Mouse (Mus musculus): ENCODE measurements around the gene 9430097D07Rik. TPM values are rescaled to one million over a fixed set of nuclear protein-coding genes. Genes with fewer than 3 reads are reported as not detected.

Gene 9430097D07Rik
- polyA plus RNA-seq, 1 experiment from 2014 or later, result 0.09 TPM

DNA sequence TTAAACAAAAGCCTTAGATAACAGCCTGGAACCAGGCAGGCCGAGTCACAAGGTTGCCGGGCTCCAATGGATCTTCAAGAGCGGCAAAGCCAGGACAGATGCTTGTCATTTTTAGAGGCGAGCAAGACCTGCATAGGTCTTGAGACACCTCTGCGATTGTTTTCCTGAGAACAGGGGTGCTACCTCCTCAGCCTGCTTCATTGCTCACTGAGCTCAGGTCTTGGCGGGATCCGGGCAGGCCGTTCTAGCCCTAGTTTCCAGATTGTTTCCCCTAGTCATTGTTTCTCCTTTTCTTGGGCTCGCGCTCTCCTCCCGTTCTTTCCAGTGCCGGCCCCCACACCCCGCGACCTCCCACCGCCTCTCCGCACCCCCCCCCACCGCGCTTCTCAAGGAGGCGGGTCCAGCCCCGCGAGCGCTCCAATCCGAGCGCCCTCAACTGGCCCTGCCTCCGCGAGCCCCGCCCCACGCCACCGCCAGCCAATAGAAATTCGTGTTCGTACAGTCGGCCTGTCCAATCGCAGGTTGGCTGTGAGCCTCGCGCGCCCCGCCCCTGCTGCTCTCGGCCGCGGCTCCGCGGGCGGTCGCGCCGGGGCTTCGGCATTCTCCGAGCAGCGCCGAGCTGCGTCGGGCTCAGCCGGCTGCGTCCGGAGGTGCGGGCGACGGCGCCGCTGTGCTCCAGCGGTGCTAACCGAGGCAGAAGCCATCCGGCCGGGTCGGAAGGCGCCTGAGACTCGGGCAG is 40.6 kb downstream of the 9430097D07Rik start, which contains the start of gene Fam102a:
Gene Fam102a, plus strand, starts transcription at position 600 of the 739 bp plus-strand sequence.
- peak; percentile 100 for DNase-seq (ENCODE audit: low spot score)
- peak within 1 kb of the TSS; percentile 89 for H3K27ac ChIP-seq
- under 1% methylated on average over 67 of the region's 67 CpGs for WGBS
- peaks cover 59% of the 10 kb centered on the region for H3K4me1 ChIP-seq
- H3K36me3 ChIP-seq, result no peaks in the 10 kb centered on the region
- H3K9me3 ChIP-seq, result no peaks in the 10 kb centered on the region
- peak within 1 kb of the TSS; percentile 88 for H3K4me3 ChIP-seq
- H3K27me3 ChIP-seq (ENCODE audit: insufficient read depth, poor library complexity, severe bottlenecking), result no peaks in the 10 kb centered on the region

DNA sequence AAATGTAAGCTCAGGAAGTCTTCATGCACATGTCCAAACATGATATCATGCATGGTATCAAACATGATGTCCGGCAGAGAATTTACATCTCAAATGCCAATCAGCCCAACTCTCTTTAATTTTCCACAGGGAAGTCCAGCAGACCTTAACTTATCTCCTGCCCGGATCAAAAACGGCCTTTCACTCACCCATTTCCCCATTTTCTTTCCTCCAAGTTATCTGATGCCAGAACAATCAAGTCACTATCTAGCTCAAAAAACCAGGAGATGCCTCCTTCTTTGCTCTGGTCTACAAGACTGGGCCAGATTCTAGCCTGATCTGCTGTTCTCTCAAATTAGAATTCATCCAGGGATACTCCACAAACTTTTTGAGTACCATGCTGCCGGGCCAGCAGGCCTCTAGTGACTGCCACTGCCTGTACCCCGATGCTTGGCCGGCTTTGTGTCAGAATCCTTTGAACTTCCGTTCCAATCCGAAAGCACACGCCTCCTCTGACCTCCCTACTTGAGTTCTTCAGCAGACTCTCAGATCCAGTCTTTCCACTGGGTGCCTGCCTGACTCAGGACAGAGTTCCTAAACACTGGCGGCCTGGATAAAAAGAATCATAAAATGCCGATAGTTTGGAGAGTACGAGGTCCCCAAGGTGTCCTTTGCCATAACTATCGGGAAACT is 41.3 kb downstream of the 9430097D07Rik start:
- peak overlapping the region; percentile 88 for H3K4me3 ChIP-seq
- peaks cover 52% of the 10 kb centered on the region for H3K4me1 ChIP-seq
- 8% methylated on average over 13 of the region's 13 CpGs for WGBS
- H3K9me3 ChIP-seq, result no peaks in the 10 kb centered on the region
- DNase-seq (ENCODE audit: low spot score), result peak; percentile 83
- no peaks in the 10 kb centered on the region for H3K36me3 ChIP-seq
- no peaks in the 10 kb centered on the region for H3K27me3 ChIP-seq (ENCODE audit: insufficient read depth, poor library complexity, severe bottlenecking)
- peak overlapping the region; percentile 89 for H3K27ac ChIP-seq

DNA sequence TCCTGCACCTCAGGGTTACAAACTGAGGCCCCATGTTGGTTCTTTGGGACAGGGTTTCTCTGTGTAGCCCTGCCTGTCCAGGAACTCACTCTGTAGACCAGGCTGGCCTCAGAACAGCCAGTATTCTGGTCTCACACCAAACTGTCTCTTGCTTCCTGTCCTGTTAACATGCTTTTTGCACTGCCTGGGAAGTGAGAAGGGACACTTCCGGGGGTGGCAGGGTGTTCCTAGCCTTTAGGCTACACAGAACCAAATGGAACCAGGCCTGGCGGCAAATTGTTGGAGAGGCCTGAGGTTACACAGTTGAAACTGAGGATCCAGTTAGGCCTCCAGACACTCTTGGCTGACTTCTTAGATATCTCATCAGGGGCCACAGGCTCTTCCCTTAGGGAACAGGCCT is 42.3 kb downstream of the 9430097D07Rik start:
- H3K27ac ChIP-seq, result peak overlapping the region; percentile 17; the same call in 1 of the 2 replicates
- H3K27me3 ChIP-seq (ENCODE audit: insufficient read depth, poor library complexity, severe bottlenecking), result no peaks in the 10 kb centered on the region
- WGBS, result 84% methylated on average over 2 of the region's 2 CpGs
- H3K36me3 ChIP-seq, result no peaks in the 10 kb centered on the region
- H3K4me3 ChIP-seq, result 0 out of 2 replicates have a peak overlapping the region, but pooled peaks have one; percentile 8
- no peak for DNase-seq (ENCODE audit: low spot score)
- no peaks in the 10 kb centered on the region for H3K9me3 ChIP-seq
- H3K4me1 ChIP-seq, result peaks cover 47% of the 10 kb centered on the region

- H3K9me3 ChIP-seq, result no peaks in the 10 kb centered on the region
- no peak overlapping the region for H3K4me3 ChIP-seq
- H3K27ac ChIP-seq, result no peak overlapping the region
- H3K36me3 ChIP-seq, result no peaks in the 10 kb centered on the region
- WGBS, result 77% methylated on average over 2 of the region's 2 CpGs
- 0 out of 2 replicates have a peak, but pooled peaks cover 5% of the 10 kb centered on the region for H3K27me3 ChIP-seq (ENCODE audit: insufficient read depth, poor library complexity, severe bottlenecking)
- DNase-seq (ENCODE audit: low spot score), result no peak
- H3K4me1 ChIP-seq, result peaks cover 32% of the 10 kb centered on the region
These were observed 45.0 kb downstream of the 9430097D07Rik start for GRCm38 (mm10) chr2:32530479-32530878.

DNA sequence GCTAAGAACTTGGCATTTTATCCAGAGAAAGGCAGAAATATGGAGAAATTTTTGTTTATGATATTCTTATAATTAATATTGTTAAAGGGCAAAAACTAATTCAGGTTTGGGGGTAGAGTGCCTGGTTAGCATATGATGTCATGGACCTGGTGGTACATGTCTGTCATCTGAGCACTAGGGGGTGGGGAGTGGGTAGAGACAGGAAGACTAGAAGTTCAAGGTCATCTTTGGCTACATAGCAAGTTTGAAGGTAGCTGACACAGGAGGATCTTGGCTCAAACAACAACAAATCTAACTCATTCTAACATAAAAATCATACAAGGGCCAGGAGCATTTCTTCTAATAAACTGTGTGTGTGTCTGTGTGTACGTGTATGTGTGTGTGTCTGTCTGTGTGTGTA is 47.2 kb downstream of the 9430097D07Rik start:
- peaks cover 16% of the 10 kb centered on the region; the same call in 1 of the 2 replicates for H3K4me1 ChIP-seq
- H3K27me3 ChIP-seq (ENCODE audit: insufficient read depth, poor library complexity, severe bottlenecking), result 0 out of 2 replicates have a peak, but pooled peaks cover 5% of the 10 kb centered on the region
- H3K4me3 ChIP-seq, result no peak overlapping the region
- no peak for DNase-seq (ENCODE audit: low spot score)
- H3K9me3 ChIP-seq, result no peaks in the 10 kb centered on the region
- H3K27ac ChIP-seq, result no peak overlapping the region
- H3K36me3 ChIP-seq, result no peaks in the 10 kb centered on the region
- 79% methylated on average over 1 of the region's 1 CpGs for WGBS

DNA sequence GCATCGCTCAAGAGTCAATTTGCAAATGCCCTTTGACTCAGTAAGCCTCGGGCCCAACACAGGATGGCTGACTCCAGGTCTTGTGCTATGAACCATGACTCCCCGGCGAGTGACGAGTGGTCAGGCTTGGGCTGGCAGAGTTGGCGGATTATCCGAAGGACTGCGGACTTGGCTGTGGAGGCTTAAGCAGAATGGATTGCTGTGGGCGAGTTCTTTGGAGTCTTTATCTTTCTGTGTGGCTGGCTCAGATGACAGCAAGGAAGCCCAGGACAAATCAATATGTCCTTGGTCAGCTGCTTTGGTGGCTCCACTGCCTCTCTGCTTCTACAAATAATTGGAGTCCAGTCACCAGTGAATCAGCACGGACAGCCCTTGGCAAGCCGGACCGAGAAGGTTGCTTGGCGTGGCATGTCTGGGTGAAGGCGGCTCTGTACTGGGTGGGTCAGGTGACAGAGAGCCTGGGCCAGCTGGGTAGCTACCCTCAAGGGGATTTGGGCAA is 48.0 kb downstream of the 9430097D07Rik start:
- H3K9me3 ChIP-seq, result no peaks in the 10 kb centered on the region
- H3K4me3 ChIP-seq, result no peak overlapping the region
- H3K4me1 ChIP-seq, result peaks cover 17% of the 10 kb centered on the region
- DNase-seq (ENCODE audit: low spot score), result no peak
- no peak overlapping the region for H3K27ac ChIP-seq
- H3K27me3 ChIP-seq (ENCODE audit: insufficient read depth, poor library complexity, severe bottlenecking), result 0 out of 2 replicates have a peak, but pooled peaks cover 5% of the 10 kb centered on the region
- no peaks in the 10 kb centered on the region for H3K36me3 ChIP-seq
- WGBS, result 81% methylated on average over 14 of the region's 14 CpGs

DNA sequence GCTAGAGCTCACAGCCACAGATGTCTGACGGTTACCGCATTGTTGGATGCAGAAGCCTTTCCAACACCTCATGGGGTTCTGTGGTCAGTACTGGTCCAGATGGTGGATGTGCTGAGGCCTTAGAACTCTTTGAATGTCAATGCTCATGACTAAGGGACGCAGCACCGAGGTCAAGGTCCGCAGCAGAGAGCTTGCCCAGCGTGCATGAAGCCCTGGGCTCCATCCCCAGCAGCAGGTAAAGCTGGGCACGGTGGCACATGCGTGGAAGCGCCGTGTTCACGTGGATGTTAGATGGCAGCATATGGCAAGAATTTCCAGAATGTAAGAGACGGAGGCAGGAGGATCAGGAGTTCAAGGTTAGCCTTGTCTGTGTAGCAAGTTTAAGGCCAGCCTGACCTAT is 49.7 kb downstream of the 9430097D07Rik start:
- no peak for DNase-seq (ENCODE audit: low spot score)
- peaks cover 22% of the 10 kb centered on the region for H3K4me1 ChIP-seq
- 86% methylated on average over 12 of the region's 12 CpGs for WGBS
- H3K27ac ChIP-seq, result no peak overlapping the region
- H3K27me3 ChIP-seq (ENCODE audit: insufficient read depth, poor library complexity, severe bottlenecking), result 0 out of 2 replicates have a peak, but pooled peaks cover 5% of the 10 kb centered on the region
- H3K36me3 ChIP-seq, result no peaks in the 10 kb centered on the region
- H3K4me3 ChIP-seq, result no peak overlapping the region
- H3K9me3 ChIP-seq, result no peaks in the 10 kb centered on the region

DNA sequence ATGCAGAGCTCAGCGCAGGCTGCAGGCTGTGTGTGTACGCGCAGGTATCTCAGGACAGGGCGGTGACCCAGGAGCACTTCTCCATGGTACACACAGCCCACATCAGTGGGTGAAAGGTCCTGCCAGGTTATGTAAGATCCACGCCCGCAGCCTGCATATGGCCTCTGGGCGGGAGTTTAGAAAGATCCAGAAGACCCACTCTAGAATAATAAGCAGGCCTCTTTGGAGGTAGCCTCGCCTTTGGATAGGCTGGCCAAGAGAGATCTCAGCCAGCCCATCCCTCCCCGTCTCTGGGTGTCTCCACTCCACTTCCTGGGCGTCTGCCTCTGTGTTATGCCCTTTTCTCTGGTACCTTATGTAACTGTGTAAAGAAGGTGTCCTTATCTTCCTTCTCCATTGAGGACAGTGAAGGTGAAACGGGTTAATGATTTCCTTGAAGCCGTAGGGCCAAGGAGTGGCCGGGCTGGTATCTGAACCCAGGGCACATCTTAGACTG is 50.9 kb downstream of the 9430097D07Rik start:
- DNase-seq (ENCODE audit: low spot score), result no peak
- no peak overlapping the region for H3K4me3 ChIP-seq
- H3K27ac ChIP-seq, result no peak overlapping the region
- 0 out of 2 replicates have a peak, but pooled peaks cover 5% of the 10 kb centered on the region for H3K27me3 ChIP-seq (ENCODE audit: insufficient read depth, poor library complexity, severe bottlenecking)
- WGBS, result 86% methylated on average over 13 of the region's 13 CpGs
- H3K36me3 ChIP-seq, result no peaks in the 10 kb centered on the region
- no peaks in the 10 kb centered on the region for H3K9me3 ChIP-seq
- H3K4me1 ChIP-seq, result peaks cover 22% of the 10 kb centered on the region

Other genes starting within 250 kb of the 9430097D07Rik start
- 41.0 and 48.0 TPM in 2 replicates for gene Ciz1, start 223.4 kb downstream of the 9430097D07Rik start, polyA plus RNA-seq (2016; fragmentation: Nextera tagmentation; extraction: Ambion mirVana)
- gene Dnm1, start 222.3 kb downstream of the 9430097D07Rik start, polyA plus RNA-seq (2016; fragmentation: Nextera tagmentation; extraction: Ambion mirVana), result 4.3 and 9.4 TPM in 2 replicates
- gene 1110008P14Rik, start 193.7 kb downstream of the 9430097D07Rik start, polyA plus RNA-seq (2016; fragmentation: Nextera tagmentation; extraction: Ambion mirVana), result 41.2 and 50.5 TPM in 2 replicates
- gene Lcn2, start 187.4 kb downstream of the 9430097D07Rik start, polyA plus RNA-seq (2016; fragmentation: Nextera tagmentation; extraction: Ambion mirVana), result not detected in 2 replicates
- gene Ptges2, start 179.8 kb downstream of the 9430097D07Rik start, polyA plus RNA-seq (2016; fragmentation: Nextera tagmentation; extraction: Ambion mirVana), result 34.4 and 46.6 TPM in 2 replicates
- 5.4 and 5.5 TPM in 2 replicates for gene Naif1, start 125.2 kb downstream of the 9430097D07Rik start, polyA plus RNA-seq (2016; fragmentation: Nextera tagmentation; extraction: Ambion mirVana)
- gene Slc25a25, start 124.2 kb downstream of the 9430097D07Rik start, polyA plus RNA-seq (2016; fragmentation: Nextera tagmentation; extraction: Ambion mirVana), result 17.0 and 17.3 TPM in 2 replicates
- gene Fam102a, start 40.4 kb downstream of the 9430097D07Rik start, polyA plus RNA-seq (2016; fragmentation: Nextera tagmentation; extraction: Ambion mirVana), result 5.9 and 8.3 TPM in 2 replicates
- 87.4 and 92.5 TPM in 2 replicates for gene Dpm2, start 4.8 kb downstream of the 9430097D07Rik start, polyA plus RNA-seq (2016; fragmentation: Nextera tagmentation; extraction: Ambion mirVana)
- 0.43 and 1.1 TPM in 2 replicates for gene Pip5kl1, start 887 bp downstream of the 9430097D07Rik start, polyA plus RNA-seq (2016; fragmentation: Nextera tagmentation; extraction: Ambion mirVana)
- gene St6galnac4, start 11.4 kb upstream of the 9430097D07Rik start, polyA plus RNA-seq (2016; fragmentation: Nextera tagmentation; extraction: Ambion mirVana), result 39.8 and 49.0 TPM in 2 replicates
- 25.1 and 28.4 TPM in 2 replicates for gene St6galnac6, start 24.0 kb upstream of the 9430097D07Rik start, polyA plus RNA-seq (2016; fragmentation: Nextera tagmentation; extraction: Ambion mirVana)
- 179 and 305 TPM in 2 replicates for gene Ak1, start 46.1 kb upstream of the 9430097D07Rik start, polyA plus RNA-seq (2016; fragmentation: Nextera tagmentation; extraction: Ambion mirVana)
- gene Eng, start 70.9 kb upstream of the 9430097D07Rik start, polyA plus RNA-seq (2016; fragmentation: Nextera tagmentation; extraction: Ambion mirVana), result 87.1 and 149 TPM in 2 replicates
- gene Fpgs, start 128.5 kb upstream of the 9430097D07Rik start, polyA plus RNA-seq (2016; fragmentation: Nextera tagmentation; extraction: Ambion mirVana), result 24.7 and 34.8 TPM in 2 replicates
- gene Cdk9, start 137.4 kb upstream of the 9430097D07Rik start, polyA plus RNA-seq (2016; fragmentation: Nextera tagmentation; extraction: Ambion mirVana), result 89.1 and 115 TPM in 2 replicates
- 34.8 and 35.4 TPM in 2 replicates for gene Sh2d3c, start 145.4 kb upstream of the 9430097D07Rik start, polyA plus RNA-seq (2016; fragmentation: Nextera tagmentation; extraction: Ambion mirVana)
- 0.28 TPM in 1 of 2 replicates, not detected in the other for gene 6330409D20Rik, start 165.3 kb upstream of the 9430097D07Rik start, polyA plus RNA-seq (2016; fragmentation: Nextera tagmentation; extraction: Ambion mirVana)
- gene Tor2a, start 181.6 kb upstream of the 9430097D07Rik start, polyA plus RNA-seq (2016; fragmentation: Nextera tagmentation; extraction: Ambion mirVana), result 46.2 and 57.2 TPM in 2 replicates
- 0.29 and 0.52 TPM in 2 replicates for gene Ttc16, start 199.9 kb upstream of the 9430097D07Rik start, polyA plus RNA-seq (2016; fragmentation: Nextera tagmentation; extraction: Ambion mirVana)
- gene Ptrh1, start 200.1 kb upstream of the 9430097D07Rik start, polyA plus RNA-seq (2016; fragmentation: Nextera tagmentation; extraction: Ambion mirVana), result 5.1 and 5.6 TPM in 2 replicates
- gene Cfap157, start 208.7 kb upstream of the 9430097D07Rik start, polyA plus RNA-seq (2016; fragmentation: Nextera tagmentation; extraction: Ambion mirVana), result 0.78 and 1.2 TPM in 2 replicates